Mouse (Mus musculus): ENCODE results near the gene Gprin1. TPM values are rescaled to one million over a fixed set of nuclear protein-coding genes. Genes with fewer than 3 reads are reported as not detected.
A peak's percentile ranks its signal among the peaks of the same experiment; 100 is the strongest.

Gprin1 gene
- polyA plus RNA-seq, 1 experiment = 0.09 TPM

- no peak overlapping the region for H3K4me3 ChIP-seq (replicated peaks; ENCODE audit: extremely low read depth, low read depth, low read length)
- no peaks in the 10 kb centered on the region for H3K4me1 ChIP-seq (ENCODE audit: control insufficient read depth, insufficient read depth, low read length)
- TF ChIP-seq CTCF (IDR thresholded peaks at IDR 0.05; ENCODE audit: insufficient read depth, low read length) (no peak), POLR2A (IDR thresholded peaks at IDR 0.05; ENCODE audit: borderline replicate concordance, extremely low read depth, low read depth, low read length) (no peak)
- no peak for DNase-seq
- 28% methylated on average over 7 of the region's 7 CpGs for WGBS
Observed at GRCm38 (mm10) chr13:54702507-54702906, 47.2 kb downstream of the Gprin1 start.

GRCm38 (mm10) chr13:54701243-54701642, 48.4 kb downstream of the Gprin1 start, which contains the start of gene Cdhr2:
Gene Cdhr2, plus strand, starts transcription at chr13:54701461.
- TF ChIP-seq CTCF (IDR thresholded peaks at IDR 0.05; ENCODE audit: insufficient read depth, low read length) = no peak
- no peak for TF ChIP-seq POLR2A (IDR thresholded peaks at IDR 0.05; ENCODE audit: borderline replicate concordance, extremely low read depth, low read depth, low read length)
- H3K4me3 ChIP-seq (replicated peaks; ENCODE audit: extremely low read depth, low read depth, low read length) = no peak within 1 kb of the TSS
- DNase-seq = no peak
- WGBS = 54% methylated on average over 5 of the region's 5 CpGs
- no peaks in the 10 kb centered on the region for H3K4me1 ChIP-seq (ENCODE audit: control insufficient read depth, insufficient read depth, low read length)

DNA sequence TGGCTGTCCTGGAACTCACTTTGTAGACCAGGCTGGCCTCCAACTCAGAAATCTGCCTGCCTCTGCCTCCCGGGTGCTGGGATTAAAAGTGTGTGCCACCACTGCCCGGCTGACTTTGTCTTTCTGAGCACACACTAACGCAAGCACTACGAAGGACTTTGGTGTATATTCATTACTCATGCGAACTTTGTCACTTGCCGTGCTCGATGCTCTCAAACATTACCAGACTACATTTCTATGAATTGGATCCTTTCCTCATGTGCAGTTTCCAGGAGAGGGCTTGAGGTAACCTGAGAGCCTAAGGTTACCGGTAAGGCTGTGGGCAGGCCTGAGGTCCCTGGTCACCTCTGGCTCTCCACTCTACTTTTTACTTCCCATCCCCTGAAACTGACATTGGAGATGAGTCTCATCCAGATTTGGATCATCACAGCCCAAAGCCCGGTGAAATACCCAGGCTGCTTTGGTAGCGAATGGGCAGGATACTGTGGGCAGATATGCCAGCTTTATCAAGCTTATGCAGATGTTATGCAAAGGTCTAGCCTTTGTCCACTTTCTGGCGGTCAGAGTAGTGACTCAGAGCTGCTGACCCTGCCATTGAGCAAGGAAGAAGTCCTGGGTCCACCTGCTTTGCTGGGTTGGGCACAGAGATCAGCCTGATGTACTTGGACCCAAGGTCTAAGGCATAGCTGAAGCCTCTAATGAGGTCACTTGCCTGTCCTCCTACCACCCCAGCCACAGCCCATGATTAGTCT, 54.0 kb downstream of the Gprin1 start:
- Histone ChIP-seq H3K4me1 (ENCODE audit: control insufficient read depth, insufficient read depth, low read length) (peaks cover 16% of the 10 kb centered on the region), H3K4me3 (replicated peaks; ENCODE audit: extremely low read depth, low read depth, low read length) (no peak overlapping the region)
- 90% methylated on average over 11 of the region's 11 CpGs for WGBS
- DNase-seq = no peak
- TF ChIP-seq POLR2A (IDR thresholded peaks at IDR 0.05; ENCODE audit: borderline replicate concordance, extremely low read depth, low read depth, low read length) (no peak), CTCF (IDR thresholded peaks at IDR 0.05; ENCODE audit: insufficient read depth, low read length) (no peak)

DNA sequence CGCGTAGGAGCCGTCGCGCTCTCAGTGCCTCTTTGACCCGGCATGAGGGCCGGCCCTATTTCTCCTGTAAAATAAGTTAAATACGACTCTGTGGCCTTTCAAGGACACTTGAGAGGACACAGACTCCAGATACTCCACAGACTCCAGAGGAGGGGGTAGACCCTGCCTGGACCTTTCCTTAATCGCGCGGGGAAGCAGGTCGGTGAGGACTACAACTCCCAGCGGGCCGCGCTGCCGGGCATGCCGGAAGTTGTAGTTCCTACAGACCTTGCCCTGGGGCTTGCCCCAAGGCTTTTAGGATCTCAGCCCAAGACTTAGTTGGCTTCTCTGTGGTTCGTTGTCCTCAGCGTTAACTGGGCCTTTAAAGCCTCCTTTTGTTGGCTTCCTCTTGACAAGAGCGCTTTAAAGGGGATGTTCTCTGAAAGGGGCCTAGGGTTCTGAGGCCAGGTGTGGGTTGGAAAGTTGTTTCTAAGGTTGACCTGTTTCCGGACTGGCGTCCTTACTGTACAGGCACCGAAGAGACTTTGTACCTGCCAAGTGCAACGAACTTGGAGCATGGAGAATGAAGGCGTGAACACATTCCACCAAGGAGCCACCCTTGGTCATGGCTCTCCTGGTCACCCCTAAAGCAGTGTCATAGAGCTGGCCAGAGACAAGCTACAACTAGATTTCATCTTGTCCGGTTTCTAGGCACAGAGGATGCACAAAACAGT, 55.2 kb downstream of the Gprin1 start:
- 12% methylated on average over 26 of the region's 26 CpGs for WGBS
- peak overlapping the region; percentile 78 for H3K4me3 ChIP-seq (replicated peaks; ENCODE audit: extremely low read depth, low read depth, low read length)
- peaks cover 16% of the 10 kb centered on the region for H3K4me1 ChIP-seq (ENCODE audit: control insufficient read depth, insufficient read depth, low read length)
- peak; percentile 94 for DNase-seq
- no peak for TF ChIP-seq CTCF (IDR thresholded peaks at IDR 0.05; ENCODE audit: insufficient read depth, low read length)
- peak; percentile 48; the same call in 1 of the 2 replicates for TF ChIP-seq POLR2A (IDR thresholded peaks at IDR 0.05; ENCODE audit: borderline replicate concordance, extremely low read depth, low read depth, low read length)

DNA sequence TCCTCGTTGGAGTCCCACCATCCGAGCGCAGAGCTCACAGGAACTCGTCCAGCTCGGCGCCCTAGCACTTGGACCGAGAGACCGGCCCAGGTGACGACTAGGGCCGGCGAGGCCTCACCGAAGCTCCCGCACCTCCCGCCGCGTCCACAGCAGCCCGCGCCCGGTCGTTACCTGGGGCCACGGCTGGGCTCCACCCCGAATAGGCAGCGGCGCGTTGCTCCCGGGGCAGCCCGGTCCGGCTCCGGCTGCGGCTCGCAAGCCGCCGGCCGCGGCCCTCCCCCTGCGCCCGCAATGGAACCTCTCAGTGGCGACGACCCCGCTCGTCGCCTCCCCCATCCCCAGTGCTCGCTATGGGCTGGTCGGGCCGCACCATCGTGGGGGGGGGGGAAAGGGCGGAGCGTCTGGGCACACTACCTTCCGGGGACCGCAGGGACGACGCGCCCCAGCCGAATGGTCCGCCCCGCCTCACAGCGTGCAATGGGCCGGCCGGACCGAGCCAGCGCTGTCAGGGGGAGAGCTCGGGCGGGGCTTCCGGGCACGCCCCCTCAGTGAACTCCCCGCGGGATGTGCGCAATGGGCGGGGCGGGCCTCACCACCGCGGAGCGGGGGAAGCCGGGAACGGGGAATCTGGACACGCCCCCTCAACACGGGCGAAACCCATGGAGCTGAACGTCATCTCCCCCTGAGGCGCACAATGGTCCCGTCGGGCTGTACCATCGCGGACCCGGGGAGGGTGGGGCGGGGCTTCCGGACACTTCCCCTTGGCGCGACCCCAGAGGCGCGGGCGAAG, 55.9 kb downstream of the Gprin1 start, which contains the start of gene Rnf44:
Gene Rnf44, minus strand, starts transcription at position 350 of the 790 bp plus-strand sequence.
- H3K4me3 ChIP-seq (replicated peaks; ENCODE audit: extremely low read depth, low read depth, low read length) = peak within 1 kb of the TSS; percentile 95
- under 1% methylated on average over 92 of the region's 92 CpGs for WGBS
- peak; percentile 97 for DNase-seq
- peaks cover 16% of the 10 kb centered on the region for H3K4me1 ChIP-seq (ENCODE audit: control insufficient read depth, insufficient read depth, low read length)
- TF ChIP-seq CTCF (IDR thresholded peaks at IDR 0.05; ENCODE audit: insufficient read depth, low read length) (no peak), POLR2A (IDR thresholded peaks at IDR 0.05; ENCODE audit: borderline replicate concordance, extremely low read depth, low read depth, low read length) (peak; percentile 39; the same call in 1 of the 2 replicates)

GRCm38 (mm10) chr13:54692711-54693557, 56.7 kb downstream of the Gprin1 start:
- TF ChIP-seq POLR2A (IDR thresholded peaks at IDR 0.05; ENCODE audit: borderline replicate concordance, extremely low read depth, low read depth, low read length) (no peak), CTCF (IDR thresholded peaks at IDR 0.05; ENCODE audit: insufficient read depth, low read length) (no peak)
- peaks cover 16% of the 10 kb centered on the region for H3K4me1 ChIP-seq (ENCODE audit: control insufficient read depth, insufficient read depth, low read length)
- no peak for DNase-seq
- H3K4me3 ChIP-seq (replicated peaks; ENCODE audit: extremely low read depth, low read depth, low read length) = peak overlapping the region; percentile 95
- 7% methylated on average over 21 of the region's 21 CpGs for WGBS

GRCm38 (mm10) chr13:54691737-54692136, 57.9 kb downstream of the Gprin1 start:
- Histone ChIP-seq H3K4me3 (replicated peaks; ENCODE audit: extremely low read depth, low read depth, low read length) (no peak overlapping the region), H3K4me1 (ENCODE audit: control insufficient read depth, insufficient read depth, low read length) (peaks cover 16% of the 10 kb centered on the region)
- TF ChIP-seq CTCF (IDR thresholded peaks at IDR 0.05; ENCODE audit: insufficient read depth, low read length) = no peak
- TF ChIP-seq POLR2A (IDR thresholded peaks at IDR 0.05; ENCODE audit: borderline replicate concordance, extremely low read depth, low read depth, low read length) = no peak
- no peak for DNase-seq

DNA sequence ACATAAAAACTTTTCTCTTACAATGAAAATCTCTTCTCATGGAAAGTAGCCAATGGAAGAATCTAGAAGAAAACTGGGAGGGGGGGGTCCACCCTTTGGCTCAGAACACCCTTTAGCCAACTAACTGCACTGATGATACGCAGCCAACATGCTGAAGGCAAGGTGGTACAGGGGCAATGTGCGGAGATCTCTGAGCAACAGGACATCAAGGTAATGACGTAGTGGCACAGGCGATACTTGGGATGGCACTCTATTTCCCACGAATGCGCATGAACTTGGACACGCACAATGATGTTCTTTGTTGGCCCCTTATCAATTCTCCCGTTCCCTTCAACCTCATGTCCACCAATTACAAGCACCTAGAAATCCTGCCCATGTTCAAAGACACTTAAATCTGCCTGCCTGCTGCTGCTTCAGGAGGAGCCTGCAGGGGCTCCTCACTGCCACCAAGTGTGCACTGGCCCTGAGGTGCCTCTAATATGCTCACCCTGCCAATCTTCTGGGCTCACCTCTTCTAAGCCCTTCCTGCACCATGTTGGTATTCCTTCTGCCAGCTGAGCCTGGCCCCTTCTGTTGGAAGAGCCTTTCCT, 59.4 kb downstream of the Gprin1 start:
- no peak for TF ChIP-seq CTCF (IDR thresholded peaks at IDR 0.05; ENCODE audit: insufficient read depth, low read length)
- DNase-seq = no peak
- WGBS = 88% methylated on average over 8 of the region's 8 CpGs
- Histone ChIP-seq H3K4me1 (ENCODE audit: control insufficient read depth, insufficient read depth, low read length) (peaks cover 27% of the 10 kb centered on the region), H3K4me3 (replicated peaks; ENCODE audit: extremely low read depth, low read depth, low read length) (no peak overlapping the region)

All from lung, adult 2 months (tissue).